Mouse (Mus musculus) cortical plate, adult 2 months (tissue): ENCODE results near the gene Slc5a3.

Experiments used
- CTCF ChIP-seq: fragments of 200-500 bp; IDR thresholded peaks from 2 replicates; pipeline ENCODE4 v1.5.1; 2011; ENCODE audit warnings: mild to moderate bottlenecking, control low read depth, low read length; ENCODE audit not compliant: insufficient read depth; ENCODE audit errors: extremely low read depth
- POLR2A ChIP-seq: fragments of 200-500 bp; IDR thresholded peaks from 2 replicates; pipeline ENCODE4 v1.6.1; 2011; ENCODE audit warnings: mild to moderate bottlenecking, low read length, control low read depth; ENCODE audit not compliant: insufficient read depth; ENCODE audit errors: extremely low read depth

DNA sequence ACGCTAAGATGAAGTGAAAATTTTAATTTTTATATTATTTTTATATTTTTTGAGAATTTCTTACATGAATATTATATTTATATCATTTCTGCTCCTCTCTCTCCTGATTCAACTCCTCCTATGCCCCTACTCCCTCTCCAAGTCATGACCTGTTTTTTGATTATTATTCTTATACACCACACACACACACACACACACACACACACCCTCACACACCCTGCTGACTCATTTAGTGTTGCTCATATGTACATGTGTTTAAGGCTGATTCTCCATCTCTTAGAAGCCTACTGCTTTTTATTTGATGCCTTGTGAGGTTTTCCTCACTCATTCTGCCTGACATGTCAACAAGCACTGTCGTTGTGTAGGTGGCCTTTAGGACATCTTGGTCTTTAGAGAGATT is 48.5 kb upstream of the Slc5a3 start:
- TF ChIP-seq POLR2A (no peak), CTCF (no peak)
